Mouse (Mus musculus): ENCODE data around the gene Slc25a54. TPM values are rescaled to one million over a fixed set of nuclear protein-coding genes. Genes with fewer than 3 reads are reported as not detected.

Gene Slc25a54
- total and polyA plus RNA-seq, 3 experiments, result not detected

DNA sequence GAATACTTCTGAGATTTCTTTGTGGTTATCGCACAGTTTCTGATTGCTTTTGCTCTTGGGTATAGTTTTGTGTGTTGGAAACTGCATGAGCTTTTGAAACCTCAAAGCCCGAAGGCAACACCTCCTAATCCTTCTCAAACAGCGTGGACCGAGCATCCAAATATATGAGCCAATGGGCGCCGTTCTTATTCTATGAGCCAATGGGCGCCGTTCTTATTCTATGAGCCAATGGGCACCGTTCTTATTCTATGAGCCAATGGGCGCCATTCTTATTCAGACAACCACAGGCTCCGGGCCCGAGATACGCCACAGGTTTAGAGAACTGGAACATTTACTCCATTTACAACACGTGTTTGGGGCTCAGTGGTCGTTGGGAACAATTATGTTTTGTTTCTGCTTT is 53.8 kb downstream of the Slc25a54 start:
- in situ Hi-C loops (cut with MboI; ENCODE audit: low pct_ligation_motif_present, low pct_unique_long_range_greater_than_20kb, low sequenced_read_pairs), result no loop called here

DNA sequence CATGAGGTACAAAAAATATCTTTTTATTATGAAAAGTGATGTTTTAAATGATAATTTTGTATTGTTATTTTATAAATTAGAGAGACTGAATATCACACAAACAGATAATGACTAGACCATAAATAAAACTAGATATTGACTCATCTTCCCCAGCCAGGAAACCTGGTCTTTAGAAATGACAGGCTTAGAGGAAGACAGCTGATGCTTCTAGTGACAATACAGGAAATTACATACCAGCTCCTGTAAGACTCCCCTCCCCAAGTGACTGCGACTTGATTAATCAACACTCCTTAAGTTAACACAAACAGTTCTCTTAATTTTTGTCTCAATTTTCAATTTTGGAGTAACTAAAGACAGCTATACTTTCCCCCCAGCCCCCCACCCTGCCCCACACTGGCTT is 55.1 kb downstream of the Slc25a54 start:
- DNase-seq (ENCODE audit: extremely low read depth), result no peak
- Histone ChIP-seq H3K27ac (ENCODE audit: insufficient read depth, low read depth) (no peak overlapping the region), H3K36me3 (replicated peaks in 1 of 2; ENCODE audit: control insufficient read depth in 1 of 2, insufficient read depth in 1 of 2, low read length in 1 of 2) (no peaks in the 10 kb centered on the region), H3K9ac (ENCODE audit: insufficient read depth, low read depth) (no peak overlapping the region), H3K27me3 (replicated peaks) (no peaks in the 10 kb centered on the region), H3K79me2 (replicated peaks; ENCODE audit: control insufficient read depth, extremely low read depth, insufficient read depth, poor library complexity, severe bottlenecking) (no peaks in the 10 kb centered on the region), H3K4me1 (ENCODE audit: control insufficient read depth in 1 of 2, insufficient read depth in 2 of 2) (no peaks in the 10 kb centered on the region), H3K9me3 (replicated peaks; ENCODE audit: low read length) (no peaks in the 10 kb centered on the region), H3K4me2 (ENCODE audit: insufficient read depth, low read depth, poor library complexity, severe bottlenecking) (no peak overlapping the region), H3K4me3 (replicated peaks in 1 of 3; ENCODE audit: low read depth in 2 of 3, low read length in 2 of 3, poor library complexity in 1 of 3) (no peak overlapping the region)
- TF ChIP-seq CHD1 (IDR thresholded peaks at IDR 0.05; ENCODE audit: low read depth, low read length), result no peak
- no peak for TF ChIP-seq JUND (conservative IDR thresholded peaks at IDR 0.05; ENCODE audit: low read depth, low read length)
- no peak for TF ChIP-seq TBP (conservative IDR thresholded peaks at IDR 0.05; ENCODE audit: low read depth, low read length)
- no peak for TF ChIP-seq CHD2 (IDR thresholded peaks at IDR 0.05; ENCODE audit: low read length)
- TF ChIP-seq USF1 (IDR thresholded peaks at IDR 0.05; ENCODE audit: low read depth, low read length), result no peak
- TF ChIP-seq E2F4 (IDR thresholded peaks at IDR 0.05; ENCODE audit: insufficient replicate concordance, low read depth, low read length), result no peak
- TF ChIP-seq MYC (IDR thresholded peaks at IDR 0.05; ENCODE audit: low read depth, low read length), result no peak
- no peak for TF ChIP-seq EP300 (IDR thresholded peaks at IDR 0.05; ENCODE audit: low read length)
- no peak for TF ChIP-seq HCFC1 (IDR thresholded peaks at IDR 0.05; ENCODE audit: low read depth, low read length)
- dilution Hi-C loops (cut with MboI; ENCODE audit: extremely low pct_ligation_motif_present, extremely low pct_unique_long_range_greater_than_20kb, low sequenced_read_pairs) (no loop called here), in situ Hi-C loops (cut with MboI; ENCODE audit: low pct_ligation_motif_present, low pct_unique_long_range_greater_than_20kb, low sequenced_read_pairs) (no loop called here)

More for the DNA sequence above, 53.8 kb downstream of the Slc25a54 start:
- Histone ChIP-seq H3K27me3 (replicated peaks) (no peaks in the 10 kb centered on the region), H3K36me3 (replicated peaks in 1 of 2; ENCODE audit: control insufficient read depth in 1 of 2, insufficient read depth in 1 of 2, low read length in 1 of 2) (no peaks in the 10 kb centered on the region), H3K79me2 (replicated peaks; ENCODE audit: control insufficient read depth, extremely low read depth, insufficient read depth, poor library complexity, severe bottlenecking) (no peaks in the 10 kb centered on the region), H3K4me2 (ENCODE audit: insufficient read depth, low read depth, poor library complexity, severe bottlenecking) (no peak overlapping the region), H3K4me1 (ENCODE audit: control insufficient read depth in 1 of 2, insufficient read depth in 2 of 2) (no peaks in the 10 kb centered on the region), H3K4me3 (replicated peaks in 1 of 3; ENCODE audit: low read depth in 2 of 3, low read length in 2 of 3, poor library complexity in 1 of 3) (no peak overlapping the region), H3K9ac (ENCODE audit: insufficient read depth, low read depth) (no peak overlapping the region), H3K9me3 (replicated peaks; ENCODE audit: low read length) (no peaks in the 10 kb centered on the region), H3K27ac (ENCODE audit: insufficient read depth, low read depth) (no peak overlapping the region)
- no peak for DNase-seq (ENCODE audit: extremely low read depth)
- dilution Hi-C loops (cut with MboI; ENCODE audit: extremely low pct_ligation_motif_present, extremely low pct_unique_long_range_greater_than_20kb, low sequenced_read_pairs), result no loop called here
- TF ChIP-seq MXI1 (IDR thresholded peaks at IDR 0.05; ENCODE audit: low read depth, low read length) (no peak), EP300 (IDR thresholded peaks at IDR 0.05; ENCODE audit: low read length) (no peak), ZMIZ1 (IDR thresholded peaks at IDR 0.05; ENCODE audit: low read depth, low read length) (no peak), ETS1 (conservative IDR thresholded peaks at IDR 0.05; ENCODE audit: low read depth, low read length) (no peak), NRF1 (IDR thresholded peaks at IDR 0.05; ENCODE audit: low read depth, low read length) (no peak), NELFE (IDR thresholded peaks at IDR 0.05; ENCODE audit: low read depth, low read length) (no peak), MEF2A (IDR thresholded peaks at IDR 0.05; ENCODE audit: borderline replicate concordance, low read depth, low read length) (no peak), RCOR1 (conservative IDR thresholded peaks at IDR 0.05; ENCODE audit: low read depth, low read length) (no peak), ZKSCAN1 (IDR thresholded peaks at IDR 0.05; ENCODE audit: borderline replicate concordance, low read depth, low read length) (no peak), USF1 (IDR thresholded peaks at IDR 0.05; ENCODE audit: low read depth, low read length) (no peak), TCF12 (IDR thresholded peaks at IDR 0.05; ENCODE audit: low read depth, low read length) (no peak)

All from CH12.LX (cell line).